Comparison of ENCODE assay signal across 9 mouse cellular contexts in the genomic region with DNA sequence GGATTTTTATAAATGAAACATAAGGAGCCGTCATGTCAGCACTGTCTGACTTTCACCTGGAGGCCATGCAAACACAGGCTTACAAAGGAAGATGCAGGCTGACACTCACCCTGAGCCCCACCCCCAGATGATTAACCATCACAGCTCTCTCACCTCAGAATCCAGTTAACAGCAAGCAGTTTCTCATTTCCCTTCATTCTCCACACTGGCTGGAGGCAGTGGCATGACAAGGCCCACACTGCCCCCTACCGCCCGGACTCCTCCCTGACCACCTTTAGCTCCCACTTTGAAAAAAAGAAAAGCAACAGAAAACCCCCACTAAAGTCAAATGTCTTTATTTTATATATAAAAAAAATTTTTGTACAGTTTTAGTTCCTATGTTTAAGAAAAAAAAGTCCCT. TPM values are rescaled to one million over a fixed set of nuclear protein-coding genes. Genes with fewer than 3 reads are reported as not detected.
DNase-seq lines count a peak whose midpoint lies in the region; ATAC-seq and TF ChIP-seq lines count a peak whose summit lies in the region.
"Had no signal": no experiment of that assay in that cellular context is flagged by ENCODE, and none has a peak within 500 bp of the region (broad histone marks: within the 10 kb centered on the region; RNA-seq: fewer than 3 reads in every experiment).

No protein-coding gene starts in this region.

- H3K9me3 ChIP-seq in CH12.LX (replicated peaks; ENCODE audit: low read length): no peaks in the 10 kb centered on the region
- no peaks in the 10 kb centered on the region for H3K9me3 ChIP-seq in hindbrain, embryonic 11.5 days (ENCODE audit: control insufficient read depth, low read length)

- no peaks in the 10 kb centered on the region for H3K79me2 ChIP-seq in CH12.LX (replicated peaks; ENCODE audit: control insufficient read depth, extremely low read depth, insufficient read depth, poor library complexity, severe bottlenecking)

- no peak for TF ChIP-seq EP300 in CH12.LX (IDR thresholded peaks at IDR 0.05; ENCODE audit: low read length)

- H3K27ac ChIP-seq in CH12.LX (ENCODE audit: insufficient read depth, low read depth): no peak overlapping the region
- no peak overlapping the region for H3K27ac ChIP-seq in hindbrain, embryonic 11.5 days (ENCODE audit: low read depth, low read length)

- no peaks in the 10 kb centered on the region for H3K27me3 ChIP-seq in CH12.LX (replicated peaks)
- no peaks in the 10 kb centered on the region for H3K27me3 ChIP-seq in hindbrain, embryonic 11.5 days (ENCODE audit: control insufficient read depth, insufficient read depth, low read length)

- dilution Hi-C loops in CH12.LX (cut with MboI; ENCODE audit: extremely low pct_ligation_motif_present, extremely low pct_unique_long_range_greater_than_20kb, low sequenced_read_pairs): no loop called here

- peak; percentile 99 for TF ChIP-seq RAD21 in CH12.LX (IDR thresholded peaks at IDR 0.05; ENCODE audit: low read depth, low read length)

- no peak overlapping the region for H3K9ac ChIP-seq in CH12.LX (ENCODE audit: insufficient read depth, low read depth)
- H3K9ac ChIP-seq in hindbrain, embryonic 11.5 days (ENCODE audit: low read depth, low read length): no peak overlapping the region

- peaks cover 3 to 15% of the 10 kb centered on the region in 2 experiments; a peak in 3 of 4 replicates for H3K4me1 ChIP-seq in CH12.LX (ENCODE audit: control insufficient read depth in 1 of 2, insufficient read depth in 2 of 2)
- no peaks in the 10 kb centered on the region for H3K4me1 ChIP-seq in hindbrain, embryonic 11.5 days (replicated peaks; ENCODE audit: control insufficient read depth, insufficient read depth, low read length)

- DNase-seq in 416B (ENCODE audit: low read depth): peak; percentile 76
- DNase-seq in CH12.LX (ENCODE audit: extremely low read depth): peak; percentile 91
- peak; percentile 80 for DNase-seq in embryo, embryonic 10 days (ENCODE audit: low spot score)
- peak; percentile 80 for DNase-seq in hindbrain, embryonic 11.5 days (ENCODE audit: low spot score)
- peak; percentile 38 for DNase-seq in left cerebral cortex, adult 11 months (ENCODE audit: low spot score)
- DNase-seq in mesoderm, embryonic 11.5 days (ENCODE audit: low read depth, low spot score): peak; percentile 54
- DNase-seq in spleen, adult 18-20 months: peak; percentile 73 to 89
- DNase-seq in urinary bladder, adult 18-20 months (ENCODE audit: low spot score in 2 of 2): no peak

- no peak overlapping the region for H3K4me2 ChIP-seq in CH12.LX (ENCODE audit: insufficient read depth, low read depth, poor library complexity, severe bottlenecking)
- no peak overlapping the region for H3K4me2 ChIP-seq in hindbrain, embryonic 11.5 days (replicated peaks; ENCODE audit: low read depth, low read length)

- peak; percentile 25 to 96; a peak in 2 of 4 replicates for TF ChIP-seq CTCF in CH12.LX (conservative IDR thresholded peaks at IDR 0.05 in 1 of 2, IDR thresholded peaks at IDR 0.05 in 1 of 2; ENCODE audit: low read depth in 2 of 2, low read length in 2 of 2)

- TF ChIP-seq POLR2A in CH12.LX (IDR thresholded peaks at IDR 0.05; ENCODE audit: low read depth, low read length): no peak

- peaks cover 8 to 34% of the 10 kb centered on the region in 2 experiments for H3K36me3 ChIP-seq in CH12.LX (replicated peaks in 1 of 2; ENCODE audit: control insufficient read depth in 1 of 2, insufficient read depth in 1 of 2, low read length in 1 of 2)
- H3K36me3 ChIP-seq in hindbrain, embryonic 11.5 days (ENCODE audit: control insufficient read depth, insufficient read depth, low read length): 0 out of 2 replicates have a peak, but pooled peaks cover 8% of the 10 kb centered on the region

- H3K4me3 ChIP-seq in CH12.LX (replicated peaks in 1 of 3; ENCODE audit: low read depth in 2 of 3, low read length in 2 of 3, poor library complexity in 1 of 3): no peak overlapping the region
- H3K4me3 ChIP-seq in hindbrain, embryonic 11.5 days (ENCODE audit: low read depth, low read length): no peak overlapping the region

- in situ Hi-C loops in CH12.LX (cut with MboI; ENCODE audit: low pct_ligation_motif_present, low pct_unique_long_range_greater_than_20kb, low sequenced_read_pairs): loop anchor here (5.0 kb wide), 1 partner anchor 173 kb away; no protein-coding TSS in a partner anchor

- ATAC-seq in hindbrain, embryonic 11.5 days (ENCODE audit: low FRiP score): peak; percentile 58; the same call in 1 of the 2 replicates

- 59% methylated on average over 3 of the region's 3 CpGs for WGBS in hindbrain, embryonic 11.5 days

TF ChIP-seq in CH12.LX, 34 proteins besides CTCF, POLR2A, EP300 and RAD21:
- TF ChIP-seq SMC3 (IDR thresholded peaks at IDR 0.05; ENCODE audit: low read depth, low read length): peak; percentile 99
- peak; percentile 88 for TF ChIP-seq ZNF384 (IDR thresholded peaks at IDR 0.05; ENCODE audit: low read depth, low read length)
- no peak for TF ChIP-seq NRF1 (IDR thresholded peaks at IDR 0.05; ENCODE audit: low read depth, low read length)
- 0 out of 2 replicates have a peak, but pooled peaks have one; percentile 22 for TF ChIP-seq ELF1 (IDR thresholded peaks at IDR 0.05; ENCODE audit: low read depth, low read length)
- TF ChIP-seq JUND (conservative IDR thresholded peaks at IDR 0.05; ENCODE audit: low read depth, low read length): peak; percentile 29; the same call in 1 of the 2 replicates
- peak; percentile 99 for TF ChIP-seq ZC3H11A (IDR thresholded peaks at IDR 0.05; ENCODE audit: low read depth, low read length)
- TF ChIP-seq MEF2A (IDR thresholded peaks at IDR 0.05; ENCODE audit: borderline replicate concordance, low read depth, low read length): 0 out of 2 replicates have a peak, but pooled peaks have one; percentile 37
- TF ChIP-seq CHD2 (IDR thresholded peaks at IDR 0.05; ENCODE audit: low read length): 0 out of 2 replicates have a peak, but pooled peaks have one; percentile 41
- 0 out of 2 replicates have a peak, but pooled peaks have one; percentile 49 for TF ChIP-seq SIN3A (IDR thresholded peaks at IDR 0.05; ENCODE audit: low read length)
- no peak for TF ChIP-seq MAX (IDR thresholded peaks at IDR 0.05; ENCODE audit: low read length)
- TF ChIP-seq TCF12 (IDR thresholded peaks at IDR 0.05; ENCODE audit: low read depth, low read length): 0 out of 2 replicates have a peak, but pooled peaks have one; percentile 42
- peak; percentile 69; the same call in 1 of the 2 replicates for TF ChIP-seq MXI1 (IDR thresholded peaks at IDR 0.05; ENCODE audit: low read depth, low read length)
- TF ChIP-seq GABPA (IDR thresholded peaks at IDR 0.05; ENCODE audit: insufficient replicate concordance, low read depth, low read length): no peak
- TF ChIP-seq MAZ (IDR thresholded peaks at IDR 0.05; ENCODE audit: low read depth, low read length): peak; percentile 62; the same call in 1 of the 2 replicates
- TF ChIP-seq ZKSCAN1 (IDR thresholded peaks at IDR 0.05; ENCODE audit: borderline replicate concordance, low read depth, low read length): no peak
- no peak for TF ChIP-seq MAFK (IDR thresholded peaks at IDR 0.05; ENCODE audit: insufficient replicate concordance, low read length)
- TF ChIP-seq MYC (IDR thresholded peaks at IDR 0.05; ENCODE audit: low read depth, low read length): 0 out of 2 replicates have a peak, but pooled peaks have one; percentile 46
- peak; percentile 81 for TF ChIP-seq IRF4 (IDR thresholded peaks at IDR 0.05; ENCODE audit: low read depth, low read length)

RNA-seq across cellular contexts. Expression of a gene that starts 27.6 kb away (rescaled TPM):
- total RNA-seq in CH12.LX (2012; rRNA removed): 5.0 and 7.3 TPM in 2 replicates
- 3.6 and 4.1 TPM in 2 replicates for total RNA-seq in CH12.LX (2014; rRNA removed)
- 7.9 and 9.4 TPM in 2 replicates for polyA plus RNA-seq in CH12.LX (2012; ENCODE audit: insufficient read length, low read depth)
- polyA plus RNA-seq in hindbrain, embryonic 11.5 days (2014; fragmentation: Nextera tagmentation; extraction: Ambion mirVana): 60.3 and 61.6 TPM in 2 replicates

RNA-seq across cellular contexts. Expression of a gene that starts 56.7 kb away (rescaled TPM):
- total RNA-seq in CH12.LX (2012; rRNA removed) (not detected in 2 replicates), CH12.LX (2014; rRNA removed) (not detected in 2 replicates)
- 0.16 TPM in 1 of 2 replicates, not detected in the other for polyA plus RNA-seq in CH12.LX (2012; ENCODE audit: insufficient read length, low read depth)
- polyA plus RNA-seq in hindbrain, embryonic 11.5 days (2014; fragmentation: Nextera tagmentation; extraction: Ambion mirVana): 20.5 and 22.3 TPM in 2 replicates
- polyA plus RNA-seq: gonadal fat pad, adult 2 months had no signal

Comparison
In these comparisons a context has a peak if more than half of its experiments do, and no peak if none do; other contexts are left out.
1. DNase-seq: peak in 416B (single experiment), CH12.LX (single experiment), embryo, embryonic 10 days (single experiment), hindbrain, embryonic 11.5 days (single experiment), left cerebral cortex, adult 11 months (single experiment), mesoderm, embryonic 11.5 days (single experiment) and spleen, adult 18-20 months (2 of 2); none in urinary bladder, adult 18-20 months (0 of 2).
2. RNA of a gene that starts 56.7 kb away (polyA plus RNA-seq): 20.5 to 22.3 TPM in hindbrain, embryonic 11.5 days; 0.16 TPM in CH12.LX; every median in the first group is over 10 times any median in the second.